Mouse (Mus musculus): Measurements from ENCODE around the gene Stoml1. TPM values are rescaled to one million over a fixed set of nuclear protein-coding genes. Genes with fewer than 3 reads are reported as not detected.
"Not testable (repeated sequence)": the region's sequence is repeated elsewhere in the genome, so short reads cannot be mapped to it uniquely, and the experiment has no call there.

Stoml1 gene
- total and polyA plus RNA-seq, 2 experiments from 2014 or later, result 136 to 145 TPM

DNA sequence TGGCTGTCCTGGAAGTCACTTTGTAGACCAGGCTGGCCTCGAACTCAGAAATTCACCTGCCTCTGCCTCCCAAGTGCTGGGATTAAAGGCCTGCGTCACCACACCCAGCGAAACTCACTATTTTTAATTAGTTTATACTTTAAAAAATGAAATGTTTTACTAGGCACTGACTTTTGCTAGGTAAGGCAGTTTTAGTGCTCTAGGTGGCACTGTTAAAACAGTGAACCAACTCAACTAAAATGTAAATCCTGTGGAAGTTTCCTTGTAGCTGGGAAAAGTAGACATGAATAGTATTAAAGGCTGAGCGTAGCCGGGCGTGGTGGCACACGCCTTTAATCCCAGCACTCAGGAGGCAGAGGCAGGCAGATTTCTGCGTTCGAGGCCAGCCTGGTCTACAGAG lies 18.6 kb downstream of the Stoml1 start:
- peak; percentile 9; the same call in 1 of the 2 replicates for TF ChIP-seq CTCF (IDR thresholded peaks at IDR 0.05; ENCODE audit: low read depth)
- not testable (repeated sequence) for H3K36me3 ChIP-seq (ENCODE audit: insufficient read depth, low read length); H3K9ac ChIP-seq (replicated peaks; ENCODE audit: low read length); H3K4me3 ChIP-seq (ENCODE audit: low read length); H3K4me1 ChIP-seq (ENCODE audit: insufficient read depth, low read length); DNase-seq (ENCODE audit: low spot score); H3K9me3 ChIP-seq (ENCODE audit: low read length); H3K27ac ChIP-seq; ATAC-seq; H3K27me3 ChIP-seq (ENCODE audit: insufficient read depth, low read length); H3K4me2 ChIP-seq (ENCODE audit: low read depth, low read length)
- 91% methylated on average over 9 of the region's 9 CpGs for WGBS

DNA sequence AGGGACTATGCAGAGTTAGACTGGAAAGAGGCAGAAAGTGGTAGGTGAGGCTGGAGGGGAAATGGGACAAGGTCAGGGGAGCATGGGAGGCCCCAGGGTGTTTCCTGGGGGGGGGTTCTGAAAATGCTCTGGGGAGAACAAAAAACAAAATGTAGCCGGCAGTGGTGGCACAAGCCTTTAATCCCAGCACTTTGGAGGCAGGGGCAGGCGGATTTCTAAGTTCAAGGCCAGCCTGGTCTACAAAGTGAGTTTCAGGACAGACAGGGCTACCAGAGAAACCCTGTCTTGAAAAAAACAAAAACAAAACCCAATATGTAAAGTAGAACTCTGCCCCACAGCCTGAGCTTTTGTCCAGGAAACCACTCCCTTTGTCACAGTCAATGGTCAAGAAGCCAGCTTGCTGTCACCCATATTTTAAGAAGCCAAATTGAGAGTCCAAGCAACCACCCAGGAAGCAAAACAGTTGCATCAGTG lies 19.1 kb downstream of the Stoml1 start:
- no peaks in the 10 kb centered on the region for H3K9me3 ChIP-seq (ENCODE audit: low read length)
- H3K4me3 ChIP-seq (ENCODE audit: low read length), result no peak overlapping the region
- no peaks in the 10 kb centered on the region for H3K36me3 ChIP-seq (ENCODE audit: insufficient read depth, low read length)
- WGBS, result 72% methylated on average over 2 of the region's 2 CpGs
- no peak for DNase-seq (ENCODE audit: low spot score)
- H3K27me3 ChIP-seq (ENCODE audit: insufficient read depth, low read length), result no peaks in the 10 kb centered on the region
- H3K9ac ChIP-seq (replicated peaks; ENCODE audit: low read length), result no peak overlapping the region
- peaks cover 3% of the 10 kb centered on the region; the same call in 1 of the 2 replicates for H3K4me1 ChIP-seq (ENCODE audit: insufficient read depth, low read length)
- H3K4me2 ChIP-seq (ENCODE audit: low read depth, low read length), result no peak overlapping the region
- no peak overlapping the region for H3K27ac ChIP-seq
- no peak for ATAC-seq
- TF ChIP-seq CTCF (IDR thresholded peaks at IDR 0.05; ENCODE audit: low read depth), result no peak

DNA sequence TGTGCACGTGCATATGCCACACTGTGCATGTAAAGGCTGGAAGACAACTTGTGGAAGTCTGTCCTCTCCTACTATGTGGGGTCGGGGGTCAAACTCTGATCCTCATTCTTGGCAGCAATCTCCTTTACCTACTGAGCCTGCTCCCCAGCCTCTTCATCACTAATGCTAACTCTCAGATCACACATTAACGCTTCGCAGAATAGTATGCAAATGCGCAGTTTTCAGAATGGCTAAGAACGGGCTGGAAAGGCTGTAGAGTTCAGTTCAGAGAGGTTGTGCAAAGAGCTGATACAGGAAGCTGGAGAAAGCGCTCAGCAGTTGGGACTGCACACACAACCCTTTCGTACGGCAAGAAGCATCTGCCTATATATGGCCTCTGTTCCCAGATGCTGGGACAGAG lies 19.9 kb downstream of the Stoml1 start:
- Histone ChIP-seq H3K4me2 (ENCODE audit: low read depth, low read length) (no peak overlapping the region), H3K4me3 (ENCODE audit: low read length) (no peak overlapping the region), H3K36me3 (ENCODE audit: insufficient read depth, low read length) (no peaks in the 10 kb centered on the region), H3K27me3 (ENCODE audit: insufficient read depth, low read length) (no peaks in the 10 kb centered on the region), H3K9me3 (ENCODE audit: low read length) (no peaks in the 10 kb centered on the region), H3K27ac (no peak overlapping the region), H3K4me1 (ENCODE audit: insufficient read depth, low read length) (peaks cover 3% of the 10 kb centered on the region; the same call in 1 of the 2 replicates), H3K9ac (replicated peaks; ENCODE audit: low read length) (no peak overlapping the region)
- no peak for TF ChIP-seq CTCF (IDR thresholded peaks at IDR 0.05; ENCODE audit: low read depth)
- DNase-seq (ENCODE audit: low spot score), result no peak
- WGBS, result 67% methylated on average over 9 of the region's 9 CpGs
- no peak for ATAC-seq

GRCm38 (mm10) chr9:58274101-58274604 lies 21.2 kb downstream of the Stoml1 start:
- Histone ChIP-seq H3K27me3 (ENCODE audit: insufficient read depth, low read length) (no peaks in the 10 kb centered on the region), H3K9me3 (ENCODE audit: low read length) (no peaks in the 10 kb centered on the region), H3K4me1 (ENCODE audit: insufficient read depth, low read length) (peaks cover 3% of the 10 kb centered on the region; the same call in 1 of the 2 replicates), H3K4me2 (ENCODE audit: low read depth, low read length) (no peak overlapping the region), H3K9ac (replicated peaks; ENCODE audit: low read length) (no peak overlapping the region), H3K4me3 (ENCODE audit: low read length) (no peak overlapping the region), H3K27ac (peak overlapping the region; percentile 5; the same call in 1 of the 2 replicates), H3K36me3 (ENCODE audit: insufficient read depth, low read length) (no peaks in the 10 kb centered on the region)
- no peak for TF ChIP-seq CTCF (IDR thresholded peaks at IDR 0.05; ENCODE audit: low read depth)
- DNase-seq (ENCODE audit: low spot score) (no peak), ATAC-seq (no peak)
- WGBS, result 81% methylated on average over 7 of the region's 7 CpGs

DNA sequence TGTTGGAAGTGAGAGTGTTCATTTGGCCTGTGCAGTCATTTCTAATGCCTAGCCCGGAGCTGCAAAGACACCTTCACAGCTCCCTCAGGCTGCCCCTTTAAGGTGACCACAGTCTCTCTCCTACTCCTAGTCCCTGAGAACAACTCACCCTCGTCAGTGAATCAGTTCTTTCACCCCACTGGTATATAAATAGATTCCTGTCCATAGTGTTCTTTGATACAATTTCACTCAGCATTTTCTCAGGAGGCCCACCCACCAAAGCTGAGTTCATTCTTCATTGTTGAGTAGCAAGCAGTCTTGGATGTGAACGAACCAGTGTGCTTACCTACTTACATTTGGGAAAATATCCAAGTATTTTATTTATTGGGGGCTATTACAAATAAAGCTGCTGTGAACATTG lies 21.7 kb downstream of the Stoml1 start:
- H3K27ac ChIP-seq, result peak overlapping the region; percentile 5; the same call in 1 of the 2 replicates
- TF ChIP-seq CTCF (IDR thresholded peaks at IDR 0.05; ENCODE audit: low read depth), result no peak
- DNase-seq (ENCODE audit: low spot score) (no peak), ATAC-seq (no peak)
- H3K9me3 ChIP-seq (ENCODE audit: low read length), result no peaks in the 10 kb centered on the region
- H3K36me3 ChIP-seq (ENCODE audit: insufficient read depth, low read length), result no peaks in the 10 kb centered on the region
- no peak overlapping the region for H3K4me3 ChIP-seq (ENCODE audit: low read length)
- peaks cover 3% of the 10 kb centered on the region; the same call in 1 of the 2 replicates for H3K4me1 ChIP-seq (ENCODE audit: insufficient read depth, low read length)
- 45% methylated on average over 3 of the region's 3 CpGs for WGBS
- H3K27me3 ChIP-seq (ENCODE audit: insufficient read depth, low read length), result no peaks in the 10 kb centered on the region
- no peak overlapping the region for H3K9ac ChIP-seq (replicated peaks; ENCODE audit: low read length)
- H3K4me2 ChIP-seq (ENCODE audit: low read depth, low read length), result no peak overlapping the region

DNA sequence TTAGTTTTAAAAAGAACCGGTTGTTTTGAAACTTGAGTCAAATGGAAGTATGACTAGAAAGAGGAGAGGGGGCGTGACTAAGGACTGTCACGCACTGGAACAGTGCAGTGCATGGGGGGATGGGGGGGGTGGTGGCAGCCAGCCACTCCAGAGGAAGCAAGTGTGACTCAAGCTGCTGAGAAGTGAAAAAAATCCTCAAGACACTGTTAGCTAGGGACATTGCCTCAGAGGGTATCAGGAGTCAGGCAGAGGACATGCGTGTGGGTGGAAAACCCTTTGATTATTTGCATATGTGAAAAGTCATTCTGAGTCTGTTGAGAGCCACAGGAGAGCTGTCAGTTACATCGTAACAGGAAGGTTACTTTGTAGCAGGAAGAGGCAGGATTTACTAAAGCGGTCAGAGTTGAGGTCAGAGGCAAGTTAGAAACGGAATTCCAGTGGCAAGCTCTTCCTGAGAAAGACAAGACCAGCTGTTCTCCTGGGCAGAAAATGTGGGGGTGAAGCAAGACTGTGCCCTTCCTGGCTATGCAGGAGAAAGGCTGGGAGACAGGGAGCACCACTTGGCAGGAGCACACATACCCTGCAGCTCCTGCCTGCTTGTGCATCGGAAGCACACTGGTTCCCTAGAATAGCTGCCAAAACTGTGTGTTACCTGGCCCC lies 22.3 kb downstream of the Stoml1 start:
- no peak for ATAC-seq
- Histone ChIP-seq H3K27ac (peak overlapping the region; percentile 8; the same call in 1 of the 2 replicates), H3K9ac (replicated peaks; ENCODE audit: low read length) (no peak overlapping the region), H3K27me3 (ENCODE audit: insufficient read depth, low read length) (no peaks in the 10 kb centered on the region), H3K4me1 (ENCODE audit: insufficient read depth, low read length) (peaks cover 3% of the 10 kb centered on the region; the same call in 1 of the 2 replicates), H3K4me3 (ENCODE audit: low read length) (no peak overlapping the region), H3K9me3 (ENCODE audit: low read length) (no peaks in the 10 kb centered on the region), H3K4me2 (ENCODE audit: low read depth, low read length) (no peak overlapping the region), H3K36me3 (ENCODE audit: insufficient read depth, low read length) (no peaks in the 10 kb centered on the region)
- TF ChIP-seq CTCF (IDR thresholded peaks at IDR 0.05; ENCODE audit: low read depth), result no peak
- WGBS, result 24% methylated on average over 8 of the region's 8 CpGs
- DNase-seq (ENCODE audit: low spot score), result peak; percentile 45

DNA sequence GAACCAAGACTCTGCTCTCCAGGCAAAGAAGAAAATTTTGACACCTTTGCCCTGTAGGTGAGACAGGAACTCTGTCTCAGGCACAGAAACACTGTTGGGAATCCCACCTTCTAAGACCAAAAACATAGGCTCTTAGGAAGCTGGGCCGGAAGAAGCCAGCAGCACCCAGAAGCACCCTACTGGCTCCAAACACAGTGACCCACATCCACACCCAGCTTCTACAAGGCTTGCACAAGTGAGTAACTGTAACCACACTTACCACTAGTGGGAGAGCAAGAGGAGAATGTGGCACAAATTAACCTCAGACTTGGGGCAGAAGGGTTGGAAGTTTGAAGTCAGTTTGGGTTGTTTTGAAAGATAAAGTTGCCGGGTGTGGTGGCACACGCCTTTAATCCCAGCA lies 22.8 kb downstream of the Stoml1 start:
- H3K4me1 ChIP-seq (ENCODE audit: insufficient read depth, low read length), result peaks cover 3% of the 10 kb centered on the region; the same call in 1 of the 2 replicates
- no peaks in the 10 kb centered on the region for H3K9me3 ChIP-seq (ENCODE audit: low read length)
- TF ChIP-seq CTCF (IDR thresholded peaks at IDR 0.05; ENCODE audit: low read depth), result 0 out of 2 replicates have a peak, but pooled peaks have one; percentile 5
- no peak overlapping the region for H3K4me3 ChIP-seq (ENCODE audit: low read length)
- peak overlapping the region; percentile 8; the same call in 1 of the 2 replicates for H3K27ac ChIP-seq
- DNase-seq (ENCODE audit: low spot score) (no peak), ATAC-seq (no peak)
- 89% methylated on average over 3 of the region's 3 CpGs for WGBS
- no peak overlapping the region for H3K9ac ChIP-seq (replicated peaks; ENCODE audit: low read length)
- H3K27me3 ChIP-seq (ENCODE audit: insufficient read depth, low read length), result no peaks in the 10 kb centered on the region
- no peaks in the 10 kb centered on the region for H3K36me3 ChIP-seq (ENCODE audit: insufficient read depth, low read length)
- H3K4me2 ChIP-seq (ENCODE audit: low read depth, low read length), result no peak overlapping the region
